Mouse (Mus musculus) stomach, postnatal 0 days (tissue): ENCODE data around the gene Pdzrn3.

ENCODE experiments used
- CTCF ChIP-seq: IDR thresholded peaks from 2 replicates; pipeline ENCODE4 v1.5.1; 2016; ENCODE audit warnings: antibody characterized with exemption, low read depth, mild to moderate bottlenecking, moderate library complexity
- EP300 ChIP-seq: optimal IDR thresholded peaks from 2 replicates; pipeline ENCODE3; 2016; ENCODE audit warnings: antibody characterized with exemption

DNA sequence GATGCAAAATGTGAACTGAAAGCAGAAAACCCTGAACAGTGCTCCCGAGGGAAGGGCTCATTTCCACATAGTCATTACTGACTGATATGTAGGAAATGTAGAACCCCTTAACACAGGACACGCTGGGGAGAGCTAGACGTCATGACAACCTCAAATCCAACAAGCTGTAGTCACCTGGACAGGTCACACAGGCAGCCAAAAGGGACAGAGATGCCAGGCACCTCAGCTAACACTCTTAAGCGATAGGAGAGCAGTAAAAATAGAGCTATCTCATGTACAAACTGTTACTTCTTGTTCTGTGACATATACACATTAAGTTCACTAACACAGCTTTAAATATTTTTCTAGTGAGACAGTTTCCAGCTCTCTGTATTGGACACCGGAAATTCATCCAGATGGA, 15.0 kb downstream of the Pdzrn3 start:
- TF ChIP-seq EP300, result no peak
- TF ChIP-seq CTCF, result no peak
